Mouse (Mus musculus) right cerebral cortex, adult 2 months (tissue): ENCODE results near the gene Ufd1.
"Not testable (repeated sequence)": the region's sequence is repeated elsewhere in the genome, so short reads cannot be mapped to it uniquely, and the experiment has no call there.

Experiments used
- DNase-seq, 2 experiments: peaks; one replicate each; pipeline ENCODE4 v3.0.0; 2021 to 2022; ENCODE audit warnings: low spot score in 2 of 2

The Ufd1 gene

GRCm38 (mm10) chr16:18809001-18809400 is 2.6 kb upstream of the Ufd1 start:
- DNase-seq: no peak

GRCm38 (mm10) chr16:18811032-18811431 is 547 bp upstream of the Ufd1 start:
- no peak for DNase-seq

- DNase-seq: no peak
These were observed 869 bp downstream of the Ufd1 start for GRCm38 (mm10) chr16:18812385-18812910.

- no peak for DNase-seq
These were observed 10.8 kb downstream of the Ufd1 start for GRCm38 (mm10) chr16:18822356-18822755.

- peak; percentile 15 to 22 for DNase-seq
These were observed 11.3 kb downstream of the Ufd1 start for GRCm38 (mm10) chr16:18822925-18823324.

- DNase-seq: no peak
These were observed 17.1 kb downstream of the Ufd1 start for GRCm38 (mm10) chr16:18828630-18829029.

- no peak for DNase-seq
These were observed 17.5 kb downstream of the Ufd1 start for GRCm38 (mm10) chr16:18829102-18829501.

- no peak for DNase-seq
These were observed 21.9 kb downstream of the Ufd1 start for GRCm38 (mm10) chr16:18833486-18833885.

GRCm38 (mm10) chr16:18836073-18836467 is 24.5 kb downstream of the Ufd1 start:
- no peak for DNase-seq

GRCm38 (mm10) chr16:18836468-18837208 is 25.1 kb downstream of the Ufd1 start, which contains the start of the genes 2510002D24Rik and Gm28539:
Gene 2510002D24Rik, plus strand, starts transcription at chr16:18836578.
Gene Gm28539, plus strand, starts transcription at chr16:18836584.
- DNase-seq: peak; percentile 97

- DNase-seq: no peak
These were observed 26.8 kb downstream of the Ufd1 start for GRCm38 (mm10) chr16:18838346-18838745.

GRCm38 (mm10) chr16:18846301-18846820 is 34.8 kb downstream of the Ufd1 start:
- DNase-seq: no peak

- not testable (repeated sequence) for DNase-seq
These were observed 38.1 kb downstream of the Ufd1 start for GRCm38 (mm10) chr16:18849521-18850190.

GRCm38 (mm10) chr16:18858551-18858950 is 47.0 kb downstream of the Ufd1 start:
- peak in 1 of 2 experiments; percentile 24 for DNase-seq

- no peak for DNase-seq
These were observed 48.6 kb downstream of the Ufd1 start for GRCm38 (mm10) chr16:18860186-18860585.

GRCm38 (mm10) chr16:18870495-18870894 is 58.9 kb downstream of the Ufd1 start:
- not testable (repeated sequence) for DNase-seq

GRCm38 (mm10) chr16:18876091-18876441 is 64.5 kb downstream of the Ufd1 start:
- DNase-seq: no peak

- DNase-seq: peak; percentile 90 to 93
These were observed 65.1 kb downstream of the Ufd1 start, which contains the start of the genes Mrpl40 and Hira for GRCm38 (mm10) chr16:18876442-18877308. Gene Mrpl40, minus strand, starts transcription at chr16:18876862. Gene Hira, plus strand, starts transcription at chr16:18877037.

GRCm38 (mm10) chr16:18877386-18878090 is 66.0 kb downstream of the Ufd1 start:
- DNase-seq: peak; percentile 50 to 55

- DNase-seq: peak; percentile 13 to 26
These were observed 66.6 kb downstream of the Ufd1 start for GRCm38 (mm10) chr16:18878091-18878720.
